ENCODE assay signal across 24 mouse cellular contexts in genomic region chr13:90995034-90995629, GRCm38 (mm10).
"Had no signal": no experiment of that assay in that cellular context is flagged by ENCODE, and none has a peak within 500 bp of the region (broad histone marks: within the 10 kb centered on the region; RNA-seq: fewer than 3 reads in every experiment).

No protein-coding gene starts in this region.

- H3K9me3 ChIP-seq: heart, embryonic 13.5 days; heart, embryonic 15.5 days; hindbrain, embryonic 13.5 days; hindbrain, embryonic 15.5 days; kidney, embryonic 15.5 days; limb, embryonic 13.5 days; limb, embryonic 15.5 days had no signal

- DNase-seq: gastrocnemius, postnatal 14 days; gastrocnemius, postnatal 36 days; heart, adult 11 months; heart, adult 2 months; heart, postnatal 14 days; heart, postnatal 36 days; kidney, adult 11 months; kidney, adult 2 months; kidney, adult 9 months; kidney, postnatal 14 days; kidney, postnatal 36 days; layer of hippocampus, adult 9-11 months; layer of hippocampus, postnatal 36 days; left cerebral cortex, postnatal 4 days had no signal

- H3K4me1 ChIP-seq: heart, embryonic 13.5 days; heart, embryonic 15.5 days; hindbrain, embryonic 13.5 days; hindbrain, embryonic 15.5 days; kidney, embryonic 15.5 days; limb, embryonic 13.5 days; limb, embryonic 15.5 days had no signal

- ATAC-seq: hindbrain, postnatal 0 days; intestine, embryonic 16.5 days had no signal

- H3K4me3 ChIP-seq: heart, adult 2 months; heart, embryonic 13.5 days; heart, embryonic 15.5 days; hindbrain, embryonic 13.5 days; hindbrain, embryonic 15.5 days; kidney, embryonic 15.5 days; limb, embryonic 13.5 days; limb, embryonic 15.5 days had no signal

- H3K27me3 ChIP-seq: heart, embryonic 13.5 days; heart, embryonic 15.5 days; hindbrain, embryonic 13.5 days; hindbrain, embryonic 15.5 days; kidney, embryonic 15.5 days; limb, embryonic 13.5 days; limb, embryonic 15.5 days had no signal

- H3K36me3 ChIP-seq: heart, embryonic 13.5 days; heart, embryonic 15.5 days; hindbrain, embryonic 13.5 days; hindbrain, embryonic 15.5 days; kidney, embryonic 15.5 days; limb, embryonic 13.5 days; limb, embryonic 15.5 days had no signal

- H3K27ac ChIP-seq: heart, adult 2 months; heart, embryonic 13.5 days; heart, embryonic 15.5 days; hindbrain, embryonic 13.5 days; hindbrain, embryonic 15.5 days; hindbrain, postnatal 0 days; kidney, embryonic 15.5 days; kidney, postnatal 0 days; limb, embryonic 13.5 days; limb, embryonic 15.5 days had no signal

- H3K9ac ChIP-seq: heart, embryonic 13.5 days; heart, embryonic 15.5 days; hindbrain, embryonic 13.5 days; hindbrain, embryonic 15.5 days; kidney, embryonic 15.5 days; limb, embryonic 13.5 days; limb, embryonic 15.5 days had no signal
